Mouse (Mus musculus) lung, adult 18-20 months (tissue): Measurements from ENCODE around the gene Pomgnt2.

Experiments used
- DNase-seq, 2 experiments: peaks; one replicate each; pipeline ENCODE4 v3.0.0; 2022; ENCODE audit warnings: mixed read lengths in 2 of 2

The Pomgnt2 gene

GRCm38 (mm10) chr9:121964941-121965340, 32.0 kb downstream of the Pomgnt2 start:
- no peak for DNase-seq

GRCm38 (mm10) chr9:121959966-121960635, 36.8 kb downstream of the Pomgnt2 start:
- no peak for DNase-seq

GRCm38 (mm10) chr9:121952596-121952995, 44.3 kb downstream of the Pomgnt2 start:
- DNase-seq, result peak; percentile 61 to 68

- DNase-seq, result no peak
Observed at GRCm38 (mm10) chr9:121951114-121951423, 45.8 kb downstream of the Pomgnt2 start.

GRCm38 (mm10) chr9:121950418-121951113, 46.3 kb downstream of the Pomgnt2 start, which contains the start of gene Fam198a:
Gene Fam198a (plus strand): TSS chr9:121950988.
- DNase-seq, result peak; percentile 71 to 82

GRCm38 (mm10) chr9:121948431-121948830, 48.5 kb downstream of the Pomgnt2 start:
- no peak for DNase-seq

GRCm38 (mm10) chr9:121947784-121948183, 49.1 kb downstream of the Pomgnt2 start:
- peak; percentile 51 to 56 for DNase-seq

GRCm38 (mm10) chr9:121943628-121944027, 53.3 kb downstream of the Pomgnt2 start:
- DNase-seq, result no peak

- no peak for DNase-seq
Observed at GRCm38 (mm10) chr9:121943005-121943404, 53.9 kb downstream of the Pomgnt2 start.

GRCm38 (mm10) chr9:121937944-121938355, 59.0 kb downstream of the Pomgnt2 start:
- no peak for DNase-seq

- no peak for DNase-seq
Observed at GRCm38 (mm10) chr9:121937451-121937864, 59.5 kb downstream of the Pomgnt2 start.

- DNase-seq, result no peak
Observed at GRCm38 (mm10) chr9:121936952-121937351, 60.0 kb downstream of the Pomgnt2 start.

- no peak for DNase-seq
Observed at GRCm38 (mm10) chr9:121934856-121935255, 62.1 kb downstream of the Pomgnt2 start.
